Mouse (Mus musculus): ENCODE data around the gene Macrod2. TPM values are rescaled to one million over a fixed set of nuclear protein-coding genes. Genes with fewer than 3 reads are reported as not detected.

Gene Macrod2
- total RNA-seq, 2 experiments from 2014 or later, result 69.6 to 70.8 TPM

GRCm38 (mm10) chr2:142057889-142058750, 1663.0 kb downstream of the Macrod2 start:
- DNase-seq (ENCODE audit: extremely low spot score in 1 of 2, low spot score in 2 of 2), result peak; percentile 8 to 23
- intact Hi-C loops (cut with DNase I), result no loop called here

- intact Hi-C loops (cut with DNase I), result no loop called here
- no peak for DNase-seq (ENCODE audit: extremely low spot score in 1 of 2, low spot score in 2 of 2)
These were observed 1663.6 kb downstream of the Macrod2 start for GRCm38 (mm10) chr2:142058751-142059090.

GRCm38 (mm10) chr2:142108947-142109346, 1713.8 kb downstream of the Macrod2 start:
- intact Hi-C loops (cut with DNase I), result no loop called here
- DNase-seq (ENCODE audit: extremely low spot score in 1 of 2, low spot score in 2 of 2), result no peak

GRCm38 (mm10) chr2:142116623-142117022, 1721.5 kb downstream of the Macrod2 start:
- DNase-seq (ENCODE audit: extremely low spot score in 1 of 2, low spot score in 2 of 2), result no peak
- intact Hi-C loops (cut with DNase I), result no loop called here

- intact Hi-C loops (cut with DNase I), result no loop called here
- no peak for DNase-seq (ENCODE audit: extremely low spot score in 1 of 2, low spot score in 2 of 2)
These were observed 1733.0 kb downstream of the Macrod2 start for GRCm38 (mm10) chr2:142128109-142128508.

GRCm38 (mm10) chr2:142129166-142129565, 1734.1 kb downstream of the Macrod2 start:
- intact Hi-C loops (cut with DNase I), result no loop called here
- no peak for DNase-seq (ENCODE audit: extremely low spot score in 1 of 2, low spot score in 2 of 2)

- DNase-seq (ENCODE audit: extremely low spot score in 1 of 2, low spot score in 2 of 2), result no peak
- intact Hi-C loops (cut with DNase I), result no loop called here
These were observed 1754.2 kb downstream of the Macrod2 start for GRCm38 (mm10) chr2:142149310-142149709.

- intact Hi-C loops (cut with DNase I), result no loop called here
- no peak for DNase-seq (ENCODE audit: extremely low spot score in 1 of 2, low spot score in 2 of 2)
These were observed 1768.6 kb downstream of the Macrod2 start for GRCm38 (mm10) chr2:142163506-142164275.

GRCm38 (mm10) chr2:142169649-142170048, 1774.5 kb downstream of the Macrod2 start:
- intact Hi-C loops (cut with DNase I), result no loop called here
- DNase-seq (ENCODE audit: extremely low spot score in 1 of 2, low spot score in 2 of 2), result no peak

GRCm38 (mm10) chr2:142172706-142173105, 1777.6 kb downstream of the Macrod2 start:
- intact Hi-C loops (cut with DNase I), result no loop called here
- DNase-seq (ENCODE audit: extremely low spot score in 1 of 2, low spot score in 2 of 2), result peak in 1 of 2 experiments; percentile 32

GRCm38 (mm10) chr2:142174039-142174438, 1778.9 kb downstream of the Macrod2 start:
- intact Hi-C loops (cut with DNase I), result no loop called here
- peak in 1 of 2 experiments; percentile 27 for DNase-seq (ENCODE audit: extremely low spot score in 1 of 2, low spot score in 2 of 2)

- intact Hi-C loops (cut with DNase I), result no loop called here
- DNase-seq (ENCODE audit: extremely low spot score in 1 of 2, low spot score in 2 of 2), result no peak
These were observed 1791.8 kb downstream of the Macrod2 start for GRCm38 (mm10) chr2:142186922-142187321.

- DNase-seq (ENCODE audit: extremely low spot score in 1 of 2, low spot score in 2 of 2), result no peak
- intact Hi-C loops (cut with DNase I), result no loop called here
These were observed 1792.3 kb downstream of the Macrod2 start for GRCm38 (mm10) chr2:142187428-142187827.

GRCm38 (mm10) chr2:142217371-142217770, 1822.3 kb downstream of the Macrod2 start:
- no peak for DNase-seq (ENCODE audit: extremely low spot score in 1 of 2, low spot score in 2 of 2)
- intact Hi-C loops (cut with DNase I), result no loop called here

GRCm38 (mm10) chr2:142222137-142222921, 1827.2 kb downstream of the Macrod2 start:
- no peak for DNase-seq (ENCODE audit: extremely low spot score in 1 of 2, low spot score in 2 of 2)
- intact Hi-C loops (cut with DNase I), result no loop called here

GRCm38 (mm10) chr2:142222926-142223325, 1827.8 kb downstream of the Macrod2 start:
- no peak for DNase-seq (ENCODE audit: extremely low spot score in 1 of 2, low spot score in 2 of 2)
- intact Hi-C loops (cut with DNase I), result no loop called here

GRCm38 (mm10) chr2:142230985-142231549, 1836.0 kb downstream of the Macrod2 start:
- intact Hi-C loops (cut with DNase I), result no loop called here
- DNase-seq (ENCODE audit: extremely low spot score in 1 of 2, low spot score in 2 of 2), result peak in 1 of 2 experiments; percentile 16

- intact Hi-C loops (cut with DNase I), result no loop called here
- DNase-seq (ENCODE audit: extremely low spot score in 1 of 2, low spot score in 2 of 2), result no peak
These were observed 1837.7 kb downstream of the Macrod2 start for GRCm38 (mm10) chr2:142232828-142233227.

- DNase-seq (ENCODE audit: extremely low spot score in 1 of 2, low spot score in 2 of 2), result no peak
- intact Hi-C loops (cut with DNase I), result no loop called here
These were observed 1848.4 kb downstream of the Macrod2 start for GRCm38 (mm10) chr2:142243483-142243882.
